Mouse (Mus musculus) retina, embryonic 14.5 days (tissue): Measurements from ENCODE around the gene Gm20696.
A peak's percentile ranks its signal among the peaks of the same experiment; 100 is the strongest.

Experiments
- DNase-seq: peaks from one replicate; pipeline ENCODE4 v3.0.0-alpha.2; 2015; ENCODE audit warnings: low spot score

The Gm20696 gene

GRCm38 (mm10) chr6:99665457-99666317 is 910 bp downstream of the Gm20696 start:
- peak; percentile 52 for DNase-seq

GRCm38 (mm10) chr6:99663232-99663631 is 3.4 kb downstream of the Gm20696 start:
- DNase-seq = no peak

- DNase-seq = no peak
Measured at GRCm38 (mm10) chr6:99660443-99660842, 6.2 kb downstream of the Gm20696 start.

- no peak for DNase-seq
Measured at GRCm38 (mm10) chr6:99658586-99658985, 8.0 kb downstream of the Gm20696 start.

- no peak for DNase-seq
Measured at GRCm38 (mm10) chr6:99656088-99656487, 10.5 kb downstream of the Gm20696 start.

- DNase-seq = no peak
Measured at GRCm38 (mm10) chr6:99655488-99655887, 11.1 kb downstream of the Gm20696 start.

- DNase-seq = no peak
Measured at GRCm38 (mm10) chr6:99654343-99654742, 12.3 kb downstream of the Gm20696 start.

- DNase-seq = peak; percentile 68
Measured at GRCm38 (mm10) chr6:99652341-99652740, 14.3 kb downstream of the Gm20696 start.

- DNase-seq = no peak
Measured at GRCm38 (mm10) chr6:99649307-99649706, 17.3 kb downstream of the Gm20696 start.

GRCm38 (mm10) chr6:99646344-99646743 is 20.3 kb downstream of the Gm20696 start:
- no peak for DNase-seq

- DNase-seq = no peak
Measured at GRCm38 (mm10) chr6:99644876-99645275, 21.7 kb downstream of the Gm20696 start.

- no peak for DNase-seq
Measured at GRCm38 (mm10) chr6:99644386-99644785, 22.2 kb downstream of the Gm20696 start.

GRCm38 (mm10) chr6:99643439-99644199 is 23.0 kb downstream of the Gm20696 start:
- DNase-seq = no peak

- DNase-seq = no peak
Measured at GRCm38 (mm10) chr6:99637456-99637855, 29.1 kb downstream of the Gm20696 start.

- DNase-seq = no peak
Measured at GRCm38 (mm10) chr6:99636801-99637200, 29.8 kb downstream of the Gm20696 start.

- DNase-seq = no peak
Measured at GRCm38 (mm10) chr6:99636121-99636520, 30.5 kb downstream of the Gm20696 start.

- DNase-seq = no peak
Measured at GRCm38 (mm10) chr6:99632121-99632980, 34.2 kb downstream of the Gm20696 start.

- DNase-seq = no peak
Measured at GRCm38 (mm10) chr6:99631637-99632036, 35.0 kb downstream of the Gm20696 start.

GRCm38 (mm10) chr6:99629726-99630458 is 36.7 kb downstream of the Gm20696 start:
- no peak for DNase-seq

- DNase-seq = no peak
Measured at GRCm38 (mm10) chr6:99626347-99626746, 40.2 kb downstream of the Gm20696 start.

- no peak for DNase-seq
Measured at GRCm38 (mm10) chr6:99625803-99626202, 40.8 kb downstream of the Gm20696 start.
